Mouse (Mus musculus): ENCODE data around the gene Sdccag8. TPM values are rescaled to one million over a fixed set of nuclear protein-coding genes. Genes with fewer than 3 reads are reported as not detected.
"Not testable (repeated sequence)": the region's sequence is repeated elsewhere in the genome, so short reads cannot be mapped to it uniquely, and the experiment has no call there.

Sdccag8 gene
- polyA plus RNA-seq, 1 experiment from 2014 or later = 28.8 TPM

DNA sequence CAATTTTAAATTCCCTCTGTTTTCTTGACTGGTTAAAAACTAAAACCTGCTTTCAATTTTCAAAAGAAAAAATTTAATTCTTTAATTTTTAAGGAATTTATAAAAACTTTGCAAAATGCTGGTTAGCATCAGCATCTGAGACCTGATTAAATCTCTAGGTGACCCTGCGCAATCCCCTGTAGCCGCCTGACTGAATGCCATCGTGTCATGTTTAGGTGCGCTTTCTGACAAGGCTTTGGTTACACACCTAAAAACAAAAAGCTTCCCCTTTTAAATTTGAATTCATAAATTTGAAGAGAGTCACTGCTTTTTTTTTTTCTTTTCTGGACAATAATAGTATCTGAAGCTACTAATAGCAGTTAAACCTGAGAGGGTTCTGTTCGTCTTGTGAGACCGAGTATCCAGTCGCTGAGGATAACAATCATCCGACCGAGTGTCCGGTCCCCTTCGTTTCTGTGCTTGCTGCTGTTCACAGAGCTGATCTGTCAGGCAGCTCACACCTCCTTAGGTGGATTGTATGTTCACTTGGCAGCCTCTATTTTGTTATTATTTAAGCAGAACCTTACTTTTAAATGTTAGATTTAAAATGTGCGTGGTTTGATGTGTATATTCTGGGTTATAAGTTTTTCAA, 118.0 kb downstream of the Sdccag8 start:
- Histone ChIP-seq H3K9ac (peak overlapping the region; percentile 37), H3K4me1 (peaks cover 51% of the 10 kb centered on the region), H3K9me3 (replicated peaks) (no peaks in the 10 kb centered on the region), H3K27me3 (no peaks in the 10 kb centered on the region), H3K4me3 (no peak overlapping the region), H3K4me2 (no peak overlapping the region), H3K27ac (peak overlapping the region; percentile 70; the same call in 1 of the 2 replicates), H3K36me3 (ENCODE audit: poor library complexity, severe bottlenecking) (no peaks in the 10 kb centered on the region)
- ATAC-seq = no peak
- 75% methylated on average over 12 of the region's 12 CpGs for WGBS

DNA sequence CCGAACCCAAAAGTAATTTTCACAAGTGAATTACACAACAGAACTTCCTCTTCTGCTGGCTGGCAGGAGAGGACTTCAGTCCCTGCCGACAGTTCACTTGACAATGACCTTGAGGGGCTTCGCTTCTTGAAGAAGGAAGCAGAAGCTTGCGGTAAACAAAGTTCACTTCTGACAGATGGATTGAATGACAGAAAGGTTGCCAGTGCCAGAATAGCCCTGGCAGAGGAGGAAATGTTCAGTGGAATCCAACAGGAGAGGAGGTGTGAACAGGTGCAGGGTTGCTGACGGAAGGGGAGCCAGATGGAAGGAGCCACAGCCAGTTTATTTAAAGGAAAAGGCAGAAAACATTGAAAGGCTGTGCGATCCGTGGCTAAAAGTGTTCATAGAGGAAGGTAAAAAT, 118.9 kb downstream of the Sdccag8 start:
- Histone ChIP-seq H3K9me3 (replicated peaks) (no peaks in the 10 kb centered on the region), H3K36me3 (ENCODE audit: poor library complexity, severe bottlenecking) (no peaks in the 10 kb centered on the region), H3K4me1 (peaks cover 51% of the 10 kb centered on the region), H3K9ac (no peak overlapping the region), H3K27ac (peak overlapping the region; percentile 59), H3K4me3 (no peak overlapping the region), H3K4me2 (no peak overlapping the region), H3K27me3 (no peaks in the 10 kb centered on the region)
- ATAC-seq = peak; percentile 79
- WGBS = 54% methylated on average over 7 of the region's 7 CpGs

DNA sequence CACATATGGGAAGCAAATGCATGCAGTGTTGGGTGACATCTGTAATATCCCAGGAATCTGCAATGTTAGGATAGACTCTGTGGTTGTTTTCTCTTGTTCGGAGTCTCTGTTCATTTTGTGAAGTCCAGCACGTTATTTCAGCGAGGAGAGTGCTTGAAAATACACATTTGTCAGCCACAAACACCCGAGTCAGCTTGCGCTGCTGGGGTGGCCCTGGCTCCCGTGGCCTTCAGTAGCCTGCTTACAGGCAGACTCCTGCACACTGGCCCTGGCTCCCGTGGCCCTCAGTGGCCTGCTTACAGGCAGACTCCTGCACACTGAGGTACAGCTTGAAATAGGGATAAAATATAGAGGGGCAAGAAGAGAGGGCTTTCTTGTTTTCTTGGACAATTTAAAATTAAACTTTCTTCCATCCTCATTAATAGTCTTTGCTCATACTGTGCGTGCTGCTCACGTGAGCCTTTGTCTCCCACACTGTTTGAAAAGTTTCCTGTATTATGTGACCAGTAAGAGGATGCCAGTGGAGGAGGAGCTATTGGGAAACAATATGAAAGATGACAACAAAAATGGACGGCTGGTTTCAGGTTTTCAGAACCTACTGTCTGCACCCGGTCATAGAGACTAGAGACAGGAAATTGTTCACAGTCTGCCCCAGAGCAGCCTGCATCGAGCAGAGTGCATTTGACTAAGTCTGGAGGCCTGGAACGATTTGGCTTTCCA, 119.7 kb downstream of the Sdccag8 start:
- H3K4me3 ChIP-seq = no peak overlapping the region
- peaks cover 46% of the 10 kb centered on the region for H3K4me1 ChIP-seq
- H3K4me2 ChIP-seq = no peak overlapping the region
- no peaks in the 10 kb centered on the region for H3K9me3 ChIP-seq (replicated peaks)
- H3K9ac ChIP-seq = no peak overlapping the region
- peak overlapping the region; percentile 86 for H3K27ac ChIP-seq
- WGBS = 52% methylated on average over 13 of the region's 13 CpGs
- no peaks in the 10 kb centered on the region for H3K27me3 ChIP-seq
- no peaks in the 10 kb centered on the region for H3K36me3 ChIP-seq (ENCODE audit: poor library complexity, severe bottlenecking)
- ATAC-seq = no peak

DNA sequence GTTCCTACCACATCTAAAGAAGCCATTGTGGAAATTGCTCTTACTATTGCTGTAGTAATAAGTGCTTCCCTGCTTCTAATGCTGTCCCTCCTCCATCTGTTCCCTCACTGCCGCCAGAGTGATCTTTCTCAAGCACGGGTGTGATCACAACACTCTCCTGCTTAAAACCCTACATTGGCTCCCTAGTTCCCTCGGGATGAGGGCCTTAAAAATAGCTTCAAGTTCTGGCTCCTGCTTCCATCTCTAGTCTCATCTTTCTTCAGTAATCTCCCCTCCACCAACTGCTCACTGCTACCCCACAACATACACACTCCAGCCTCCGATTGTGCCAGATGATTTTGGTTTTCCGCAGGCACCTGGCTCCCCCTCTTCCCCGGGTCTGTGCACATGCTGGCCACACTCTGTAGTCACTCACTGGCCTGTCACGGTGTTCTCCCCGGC, 125.5 kb downstream of the Sdccag8 start:
- no peaks in the 10 kb centered on the region for H3K9me3 ChIP-seq (replicated peaks)
- WGBS = 71% methylated on average over 8 of the region's 8 CpGs
- no peak overlapping the region for H3K4me2 ChIP-seq
- H3K9ac ChIP-seq = no peak overlapping the region
- no peaks in the 10 kb centered on the region for H3K27me3 ChIP-seq
- peaks cover 22% of the 10 kb centered on the region for H3K4me1 ChIP-seq
- H3K36me3 ChIP-seq (ENCODE audit: poor library complexity, severe bottlenecking) = no peaks in the 10 kb centered on the region
- H3K27ac ChIP-seq = peak overlapping the region; percentile 36
- H3K4me3 ChIP-seq = no peak overlapping the region
- ATAC-seq = peak; percentile 39; the same call in 1 of the 2 replicates

DNA sequence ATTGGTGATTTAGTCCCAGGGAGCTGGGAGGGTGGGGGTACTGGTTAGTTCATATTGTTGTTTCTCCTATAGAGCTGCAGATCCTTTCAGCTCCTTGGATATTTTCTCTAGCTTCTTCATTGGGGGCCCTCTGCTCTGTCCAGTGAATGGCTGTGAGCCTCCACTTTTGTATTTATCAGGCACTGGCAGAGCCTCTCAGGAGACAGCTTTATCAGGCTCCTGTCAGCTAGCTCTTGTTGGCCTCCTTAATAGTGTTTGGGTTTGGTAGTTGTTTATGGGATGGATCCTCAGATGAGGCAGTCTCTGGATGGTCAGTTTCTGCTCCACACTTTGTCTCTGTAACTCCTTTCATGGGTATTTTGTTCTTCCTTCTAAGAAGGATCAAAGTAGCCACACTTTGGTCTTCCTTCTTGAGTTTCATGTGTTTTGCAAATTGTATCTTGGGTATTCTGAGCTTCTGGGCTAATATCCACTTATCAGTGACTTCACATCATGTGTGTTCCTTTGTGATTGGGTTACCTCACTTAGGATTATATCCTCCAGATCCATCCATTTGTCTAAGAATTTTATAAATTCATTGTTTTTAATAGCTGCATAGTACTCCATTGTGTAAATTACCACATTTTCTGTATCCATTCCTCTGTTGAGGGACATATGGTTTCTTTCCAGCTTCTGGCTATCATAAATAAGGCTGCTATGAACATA, 127.0 kb downstream of the Sdccag8 start:
- peaks cover 28% of the 10 kb centered on the region for H3K4me1 ChIP-seq
- not testable (repeated sequence) for H3K9me3 ChIP-seq (replicated peaks); H3K36me3 ChIP-seq (ENCODE audit: poor library complexity, severe bottlenecking); H3K4me3 ChIP-seq; H3K27me3 ChIP-seq; H3K27ac ChIP-seq; H3K4me2 ChIP-seq; ATAC-seq; H3K9ac ChIP-seq

DNA sequence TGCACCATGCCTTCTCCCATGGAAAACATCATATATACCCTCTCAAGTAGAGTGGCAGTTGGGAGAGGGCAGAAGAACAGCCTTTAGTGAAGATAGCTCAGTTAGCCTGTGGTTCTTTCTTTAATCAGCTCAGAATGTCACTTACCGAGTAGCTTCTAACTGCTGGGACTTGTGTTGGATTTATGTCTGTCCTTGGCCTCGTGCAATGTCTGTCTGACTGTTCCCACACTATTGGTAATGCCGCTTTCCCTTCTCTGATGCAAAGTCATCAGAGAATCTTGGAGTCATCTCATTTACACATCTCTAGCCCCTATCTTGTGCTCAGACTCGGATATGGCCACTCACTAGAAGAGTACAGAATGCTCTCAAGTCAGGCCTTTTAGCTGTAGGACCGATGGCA, 128.7 kb downstream of the Sdccag8 start:
- H3K9ac ChIP-seq = no peak overlapping the region
- no peak overlapping the region for H3K27ac ChIP-seq
- no peak overlapping the region for H3K4me2 ChIP-seq
- ATAC-seq = no peak
- H3K4me3 ChIP-seq = no peak overlapping the region
- WGBS = 82% methylated on average over 5 of the region's 5 CpGs
- peaks cover 42% of the 10 kb centered on the region for H3K4me1 ChIP-seq
- no peaks in the 10 kb centered on the region for H3K36me3 ChIP-seq (ENCODE audit: poor library complexity, severe bottlenecking)
- H3K9me3 ChIP-seq (replicated peaks) = no peaks in the 10 kb centered on the region
- no peaks in the 10 kb centered on the region for H3K27me3 ChIP-seq

DNA sequence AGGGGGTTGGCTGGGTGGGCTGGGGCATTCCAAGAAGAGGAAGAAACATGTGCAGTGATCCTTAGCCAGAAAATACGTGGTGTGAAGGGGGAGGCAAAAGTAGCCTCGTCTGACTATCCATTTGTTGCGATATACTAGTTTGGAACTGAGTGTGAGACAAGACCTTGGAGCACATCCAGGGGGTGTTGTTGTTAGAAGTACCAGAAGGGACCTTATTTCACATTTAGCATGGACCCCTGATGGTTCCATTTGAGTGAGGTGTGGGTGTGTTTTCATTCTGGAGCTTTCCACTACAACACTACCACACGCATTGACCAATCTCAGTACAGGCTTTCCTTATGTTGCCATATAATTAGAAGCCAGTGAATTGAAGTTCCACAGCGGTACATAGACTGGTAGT, 129.5 kb downstream of the Sdccag8 start:
- WGBS = 74% methylated on average over 5 of the region's 5 CpGs
- ATAC-seq = no peak
- Histone ChIP-seq H3K9ac (no peak overlapping the region), H3K4me2 (no peak overlapping the region), H3K4me3 (no peak overlapping the region), H3K27ac (no peak overlapping the region), H3K36me3 (ENCODE audit: poor library complexity, severe bottlenecking) (no peaks in the 10 kb centered on the region), H3K4me1 (peaks cover 50% of the 10 kb centered on the region), H3K9me3 (replicated peaks) (no peaks in the 10 kb centered on the region), H3K27me3 (no peaks in the 10 kb centered on the region)

DNA sequence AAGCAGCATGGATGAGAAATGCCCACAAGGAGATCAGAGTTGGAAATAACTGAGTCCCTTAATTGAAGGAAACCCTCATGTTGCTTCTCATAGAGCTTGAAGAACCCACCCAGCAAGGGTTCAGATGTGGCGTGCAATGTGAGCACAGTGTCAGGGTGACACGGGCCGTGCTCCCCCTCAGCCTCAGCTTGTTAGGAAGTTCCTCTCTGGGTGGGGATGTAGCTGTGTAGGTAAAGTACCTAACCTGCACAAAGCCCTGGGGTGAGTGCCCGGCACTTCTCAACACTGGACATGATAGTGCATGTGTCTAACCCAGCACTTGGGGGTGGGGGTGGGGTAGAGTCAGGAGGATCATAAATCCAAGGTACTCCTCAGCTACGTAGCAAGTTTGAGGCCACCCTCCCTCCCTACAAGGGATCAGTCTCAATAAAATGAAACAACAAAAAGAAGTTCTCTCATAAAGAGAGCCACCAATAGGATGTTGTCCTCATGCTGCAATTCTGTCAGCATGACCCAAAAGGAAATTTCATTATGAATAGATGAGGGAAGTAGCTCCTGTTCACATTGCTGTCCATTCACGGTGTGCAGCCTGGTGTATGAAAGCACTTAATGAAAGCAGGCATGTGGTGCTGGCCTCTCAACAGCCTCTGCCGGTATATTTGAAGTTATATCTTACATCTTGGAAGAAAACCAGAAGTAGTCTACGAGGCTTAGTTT, 130.2 kb downstream of the Sdccag8 start:
- H3K27me3 ChIP-seq = no peaks in the 10 kb centered on the region

DNA sequence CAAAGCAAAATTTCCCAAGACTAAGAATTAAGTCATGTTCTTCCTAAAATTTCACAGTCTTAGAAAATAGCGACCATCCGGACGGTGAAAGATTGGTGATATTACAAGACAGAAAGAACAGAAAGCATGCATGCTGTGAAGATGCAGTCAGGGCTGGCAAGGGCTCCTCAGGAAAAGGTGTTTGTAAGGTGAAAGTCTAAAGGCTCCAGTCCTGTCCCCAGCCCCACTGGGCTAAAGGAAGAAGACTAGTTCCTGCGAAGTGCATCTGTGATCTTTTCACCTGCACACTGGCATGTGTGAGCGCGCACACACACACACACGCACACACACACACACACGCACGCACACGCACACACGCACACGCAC, 130.7 kb downstream of the Sdccag8 start:
- Histone ChIP-seq H3K4me1 (peaks cover 62% of the 10 kb centered on the region), H3K27ac (peak overlapping the region; percentile 95), H3K36me3 (ENCODE audit: poor library complexity, severe bottlenecking) (no peaks in the 10 kb centered on the region), H3K9me3 (replicated peaks) (no peaks in the 10 kb centered on the region), H3K4me2 (no peak overlapping the region), H3K27me3 (no peaks in the 10 kb centered on the region), H3K9ac (no peak overlapping the region), H3K4me3 (no peak overlapping the region)
- 81% methylated on average over 9 of the region's 12 CpGs for WGBS
- ATAC-seq = no peak

More for the DNA sequence above, 130.2 kb downstream of the Sdccag8 start:
- no peak for ATAC-seq
- H3K36me3 ChIP-seq (ENCODE audit: poor library complexity, severe bottlenecking) = no peaks in the 10 kb centered on the region
- H3K4me3 ChIP-seq = no peak overlapping the region
- H3K27ac ChIP-seq = peak overlapping the region; percentile 95
- no peaks in the 10 kb centered on the region for H3K9me3 ChIP-seq (replicated peaks)
- 52% methylated on average over 8 of the region's 8 CpGs for WGBS
- H3K9ac ChIP-seq = no peak overlapping the region
- no peak overlapping the region for H3K4me2 ChIP-seq
- peaks cover 57% of the 10 kb centered on the region for H3K4me1 ChIP-seq

DNA sequence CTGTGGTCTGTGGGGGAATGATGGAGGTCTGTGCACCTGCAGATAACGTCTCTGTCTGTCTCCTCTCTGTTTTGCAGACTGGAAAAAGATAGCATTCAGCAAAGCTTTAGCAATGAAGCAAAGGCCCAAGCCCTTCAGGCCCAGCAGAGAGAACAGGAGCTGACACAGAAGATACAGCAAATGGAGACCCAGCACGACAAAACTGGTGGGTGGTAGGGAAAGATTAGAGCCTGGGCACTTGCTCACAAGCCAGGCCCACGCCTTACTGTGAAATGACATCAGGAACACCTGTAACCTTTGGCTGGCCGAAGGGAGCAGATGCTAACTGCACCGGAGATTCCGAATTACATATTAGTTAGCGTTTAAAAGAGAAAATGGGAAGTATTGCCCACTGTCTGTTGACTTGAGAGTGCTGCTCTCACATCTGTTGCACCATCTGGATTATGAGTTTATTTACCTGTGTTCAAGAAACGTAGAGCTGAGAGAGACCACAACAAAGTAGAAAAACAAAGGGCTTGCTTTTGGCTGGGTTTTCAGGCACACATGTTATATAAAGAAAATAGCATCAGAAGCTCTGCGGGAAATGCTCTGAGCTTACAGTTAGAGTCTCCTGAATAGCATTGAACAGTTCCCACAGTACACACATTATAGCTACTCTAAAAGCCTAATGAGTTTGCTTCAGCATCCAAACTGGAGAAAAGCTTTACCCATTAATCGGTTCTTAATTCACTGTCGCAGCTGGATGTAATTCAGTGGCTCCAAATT, 131.8 kb downstream of the Sdccag8 start:
- Histone ChIP-seq H3K4me1 (peaks cover 63% of the 10 kb centered on the region), H3K9me3 (replicated peaks) (no peaks in the 10 kb centered on the region), H3K36me3 (ENCODE audit: poor library complexity, severe bottlenecking) (no peaks in the 10 kb centered on the region), H3K4me2 (peak overlapping the region; percentile 37), H3K27ac (peak overlapping the region; percentile 95), H3K9ac (no peak overlapping the region), H3K27me3 (no peaks in the 10 kb centered on the region), H3K4me3 (no peak overlapping the region)
- 23% methylated on average over 11 of the region's 11 CpGs for WGBS
- peak; percentile 82 for ATAC-seq

DNA sequence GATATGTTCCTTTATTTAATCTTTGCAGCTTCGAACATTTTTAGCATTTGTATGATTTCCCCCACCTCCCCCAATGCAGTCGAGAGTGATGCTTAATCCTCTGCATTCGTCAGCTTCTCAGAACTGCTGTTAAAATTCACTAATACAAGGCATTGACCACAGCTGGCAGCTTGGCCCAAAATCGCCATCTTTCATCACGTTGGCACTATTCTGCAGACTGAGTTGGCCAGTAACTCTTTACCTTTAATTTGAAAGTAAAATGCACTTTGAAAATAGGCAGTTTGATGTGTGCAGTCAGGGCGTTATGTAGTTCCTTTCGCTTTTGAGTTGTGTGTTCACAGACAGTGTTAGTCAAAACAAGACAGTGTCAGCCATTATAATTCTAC, 132.3 kb downstream of the Sdccag8 start:
- Histone ChIP-seq H3K27me3 (no peaks in the 10 kb centered on the region), H3K27ac (peak overlapping the region; percentile 95), H3K9ac (no peak overlapping the region), H3K4me2 (peak overlapping the region; percentile 37), H3K4me3 (no peak overlapping the region), H3K4me1 (peaks cover 66% of the 10 kb centered on the region), H3K36me3 (ENCODE audit: poor library complexity, severe bottlenecking) (no peaks in the 10 kb centered on the region), H3K9me3 (replicated peaks) (no peaks in the 10 kb centered on the region)
- peak; percentile 82 for ATAC-seq
- 10% methylated on average over 7 of the region's 7 CpGs for WGBS

All from forebrain, embryonic 13.5 days (tissue).